Mouse (Mus musculus): Measurements from ENCODE around the gene 9130213A22Rik. TPM values are rescaled to one million over a fixed set of nuclear protein-coding genes. Genes with fewer than 3 reads are reported as not detected.
A peak's percentile ranks its signal among the peaks of the same experiment; 100 is the strongest.

Gene 9130213A22Rik
- total and polyA plus RNA-seq, 3 experiments = 0.08 to 0.26 TPM; not detected in 1

- H3K4me3 ChIP-seq (ENCODE audit: control insufficient read depth in 1 of 2, insufficient read depth in 1 of 2, low read depth in 2 of 2, low read length in 2 of 2) = no peak overlapping the region
- DNase-seq (ENCODE audit: low read depth, low spot score) = no peak
- H3K4me1 ChIP-seq (ENCODE audit: control insufficient read depth in 1 of 2, insufficient read depth in 2 of 2, low read length in 2 of 2) = peaks cover 0 to 12% of the 10 kb centered on the region in 2 experiments; a peak in 3 of 4 replicates
- H3K9me3 ChIP-seq (replicated peaks; ENCODE audit: insufficient read depth, low read length) = no peaks in the 10 kb centered on the region
- H3K27ac ChIP-seq (ENCODE audit: control insufficient read depth, low read depth, low read length) = no peak overlapping the region
- peaks cover 3% of the 10 kb centered on the region; the same call in 1 of the 2 replicates for H3K79me2 ChIP-seq (ENCODE audit: control insufficient read depth, insufficient read depth, low read length, poor library complexity)
- H3K27me3 ChIP-seq (ENCODE audit: control insufficient read depth in 1 of 2, insufficient read depth in 2 of 2, low read length in 2 of 2) = no peaks in the 10 kb centered on the region
- no peak overlapping the region for H3K9ac ChIP-seq (ENCODE audit: control insufficient read depth, low read depth, low read length, poor library complexity, severe bottlenecking)
- TF ChIP-seq EP300 (IDR thresholded peaks at IDR 0.05; ENCODE audit: low read depth in 1 of 2, low read length in 2 of 2) (no peak), HCFC1 (IDR thresholded peaks at IDR 0.05; ENCODE audit: low read depth, low read length) (no peak), SMC3 (IDR thresholded peaks at IDR 0.05; ENCODE audit: low read depth, low read length) (no peak), GATA1 (IDR thresholded peaks at IDR 0.05; ENCODE audit: low read depth, low read length) (no peak), USF2 (IDR thresholded peaks at IDR 0.05; ENCODE audit: borderline replicate concordance in 1 of 2, insufficient read depth in 1 of 2, low read depth in 1 of 2, low read length in 2 of 2) (no peak), NELFE (IDR thresholded peaks at IDR 0.05; ENCODE audit: low read depth, low read length) (no peak), BHLHE40 (IDR thresholded peaks at IDR 0.05; ENCODE audit: borderline replicate concordance, low read depth, low read length) (no peak), ZNF384 (IDR thresholded peaks at IDR 0.05; ENCODE audit: low read depth, low read length) (no peak), MEF2A (IDR thresholded peaks at IDR 0.05; ENCODE audit: extremely low read depth, insufficient replicate concordance, low read depth, low read length, poor library complexity, severe bottlenecking) (no peak), GABPA (IDR thresholded peaks at IDR 0.05; ENCODE audit: low read depth, low read length) (no peak), JUND (IDR thresholded peaks at IDR 0.05; ENCODE audit: low read depth, low read length) (no peak), RAD21 (IDR thresholded peaks at IDR 0.05; ENCODE audit: low read depth, low read length) (no peak), ETS1 (IDR thresholded peaks at IDR 0.05; ENCODE audit: low read depth, low read length) (no peak), NRF1 (IDR thresholded peaks at IDR 0.05; ENCODE audit: insufficient read depth, low read depth, low read length, poor library complexity, severe bottlenecking) (no peak), MAFK (IDR thresholded peaks at IDR 0.05; ENCODE audit: borderline replicate concordance, low read depth, low read length) (no peak), TAL1 (IDR thresholded peaks at IDR 0.05; ENCODE audit: low read length) (no peak), E2F4 (IDR thresholded peaks at IDR 0.05; ENCODE audit: borderline replicate concordance, low read depth, low read length) (no peak), KAT2A (conservative IDR thresholded peaks at IDR 0.05; ENCODE audit: low read depth, low read length) (no peak)
- peaks cover 0 to 3% of the 10 kb centered on the region in 2 experiments; a peak in 1 of 4 replicates for H3K36me3 ChIP-seq (ENCODE audit: control insufficient read depth in 1 of 2, insufficient read depth in 2 of 2, low read length in 2 of 2)
These were observed 46.5 kb downstream of the 9130213A22Rik start for GRCm38 (mm10) chr11:69075764-69076479.

- TF ChIP-seq ZKSCAN1 (IDR thresholded peaks at IDR 0.05; ENCODE audit: low read depth, low read length) (no peak), TBP (IDR thresholded peaks at IDR 0.05; ENCODE audit: low read depth, low read length) (peak; percentile 69; the same call in 1 of the 2 replicates)
- H3K9me3 ChIP-seq (replicated peaks; ENCODE audit: insufficient read depth, low read length) = no peaks in the 10 kb centered on the region
- H3K4me3 ChIP-seq (ENCODE audit: control insufficient read depth in 1 of 2, insufficient read depth in 1 of 2, low read depth in 2 of 2, low read length in 2 of 2) = no peak overlapping the region
- no peak for DNase-seq (ENCODE audit: low read depth, low spot score)
- H3K36me3 ChIP-seq (ENCODE audit: control insufficient read depth in 1 of 2, insufficient read depth in 2 of 2, low read length in 2 of 2) = peaks cover 0 to 3% of the 10 kb centered on the region in 2 experiments; a peak in 1 of 4 replicates
- no peaks in the 10 kb centered on the region for H3K27me3 ChIP-seq (ENCODE audit: control insufficient read depth in 1 of 2, insufficient read depth in 2 of 2, low read length in 2 of 2)
- no peak overlapping the region for H3K27ac ChIP-seq (ENCODE audit: control insufficient read depth, low read depth, low read length)
- H3K79me2 ChIP-seq (ENCODE audit: control insufficient read depth, insufficient read depth, low read length, poor library complexity) = peaks cover 5% of the 10 kb centered on the region; the same call in 1 of the 2 replicates
- peaks cover 0 to 14% of the 10 kb centered on the region in 2 experiments; a peak in 3 of 4 replicates for H3K4me1 ChIP-seq (ENCODE audit: control insufficient read depth in 1 of 2, insufficient read depth in 2 of 2, low read length in 2 of 2)
- H3K9ac ChIP-seq (ENCODE audit: control insufficient read depth, low read depth, low read length, poor library complexity, severe bottlenecking) = no peak overlapping the region
These were observed 47.7 kb downstream of the 9130213A22Rik start for GRCm38 (mm10) chr11:69074776-69075069.

Measured in MEL (cell line).